Mouse (Mus musculus) layer of hippocampus, postnatal 10 days (tissue): Measurements from ENCODE around the gene Flnb. TPM values are rescaled to one million over a fixed set of nuclear protein-coding genes. Genes with fewer than 3 reads are reported as not detected.

ENCODE experiments used
- DNase-seq, 2 experiments: peaks; one replicate each; pipeline ENCODE4 v3.0.0; 2021; ENCODE audit warnings: low spot score in 2 of 2
- total RNA-seq, 2 experiments: library from RNA; stranded (reverse); gene quantifications; 2 replicates each; pipeline ENCODE4 v1.2.3; 2021

Flnb gene
- total RNA-seq, 2 experiments from 2014 or later = 32.1 to 34.2 TPM

DNA sequence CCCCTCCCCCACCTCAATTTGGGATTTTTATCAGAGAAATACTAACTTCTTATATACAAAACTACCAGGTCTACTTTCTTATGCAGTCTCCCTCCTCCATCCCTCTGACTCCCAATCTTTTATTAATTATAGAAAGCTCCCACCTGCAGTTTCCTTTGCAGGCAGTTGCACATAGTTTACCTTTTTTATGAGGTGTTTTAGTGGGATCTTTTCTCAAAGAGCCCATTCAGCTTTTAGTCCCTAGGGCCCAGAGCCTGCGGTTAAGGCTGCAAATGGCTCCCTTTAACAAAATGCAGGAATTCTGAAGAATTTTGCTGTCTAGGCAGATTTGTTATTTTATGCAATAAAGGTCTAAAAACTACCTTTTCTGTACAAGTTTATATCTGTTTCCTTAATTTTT, 78.9 kb downstream of the Flnb start:
- no peak for DNase-seq

DNA sequence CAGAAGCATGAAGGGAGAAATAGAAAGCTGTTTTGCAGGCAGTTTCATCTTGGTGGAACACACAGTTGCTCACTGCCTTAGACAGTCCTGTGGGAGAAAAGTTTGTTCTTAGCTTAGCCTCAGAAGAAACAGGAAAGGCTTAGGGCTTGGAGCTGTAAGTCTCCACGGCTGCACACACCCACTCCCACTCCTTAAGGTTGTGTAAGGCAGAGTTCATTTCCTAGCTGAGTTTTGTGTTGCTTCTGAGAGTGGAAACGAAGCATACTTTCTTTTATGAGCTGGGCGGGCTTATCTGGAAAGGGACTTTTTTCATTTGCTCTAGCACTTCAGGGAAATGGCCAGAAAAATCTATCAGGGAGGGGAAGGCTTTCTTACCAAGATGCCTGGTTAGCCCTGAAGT, 82.2 kb downstream of the Flnb start:
- DNase-seq = no peak

DNA sequence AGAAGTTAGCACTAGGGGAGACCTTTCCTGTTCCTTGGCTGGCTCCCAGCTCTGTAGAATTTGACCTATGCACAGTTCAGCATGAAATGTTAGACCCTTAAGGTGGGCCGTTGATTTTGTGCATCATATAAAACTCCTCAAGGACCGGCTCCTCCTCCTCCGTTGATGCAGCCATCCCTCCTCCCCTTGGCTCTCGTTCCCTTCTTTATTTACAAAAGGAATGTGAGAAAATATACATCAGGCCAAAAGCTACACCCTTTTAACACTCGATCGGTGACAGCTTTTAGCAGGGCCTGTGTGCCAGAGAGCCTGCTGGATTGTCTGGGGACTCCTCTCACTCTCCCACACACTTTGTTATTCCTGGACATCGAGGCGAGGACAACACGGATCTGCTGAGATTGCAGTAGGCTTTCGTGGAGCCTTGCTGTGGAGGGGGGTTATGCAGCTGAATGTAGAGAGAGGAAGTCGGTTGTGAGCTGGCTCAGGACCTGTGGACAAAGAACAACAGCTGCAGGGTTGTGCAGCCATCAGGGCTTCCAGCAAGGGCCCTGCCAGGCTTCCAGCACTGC, 82.8 kb downstream of the Flnb start:
- no peak for DNase-seq

DNA sequence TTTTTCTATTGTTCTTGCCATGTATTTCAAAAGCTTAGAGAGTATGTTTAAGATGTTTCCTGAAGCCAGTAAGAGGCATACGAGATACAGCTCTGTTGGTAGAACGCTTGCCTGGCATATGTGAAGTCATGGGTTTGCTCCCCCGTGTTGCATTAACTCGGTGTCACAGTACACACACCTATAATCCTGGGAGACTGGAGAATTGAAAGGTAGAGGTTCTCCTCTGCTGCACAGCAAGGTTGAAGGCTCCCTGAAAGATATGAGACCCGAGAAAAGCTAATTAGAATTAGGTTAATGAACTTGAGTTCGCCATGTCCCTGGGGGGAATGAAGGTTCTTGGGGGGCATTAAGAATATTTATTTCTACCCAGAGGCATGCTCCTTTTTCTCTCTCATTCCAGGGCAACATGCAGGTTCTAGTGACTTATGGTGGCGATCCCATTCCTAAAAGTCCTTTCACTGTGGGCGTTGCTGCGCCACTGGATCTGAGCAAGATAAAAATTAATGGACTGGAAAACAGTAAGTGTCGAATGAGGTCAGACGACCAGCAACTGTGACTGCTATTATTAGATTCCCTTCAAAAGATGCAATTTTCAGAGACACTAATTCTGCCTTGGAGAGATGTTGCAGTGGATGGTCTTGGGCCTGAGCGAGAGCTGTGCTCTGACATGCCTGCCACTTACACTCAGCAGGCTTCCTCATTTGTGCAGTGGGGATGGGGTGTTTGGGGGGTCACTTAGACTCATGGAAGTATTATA, 83.9 kb downstream of the Flnb start:
- DNase-seq = no peak

DNA sequence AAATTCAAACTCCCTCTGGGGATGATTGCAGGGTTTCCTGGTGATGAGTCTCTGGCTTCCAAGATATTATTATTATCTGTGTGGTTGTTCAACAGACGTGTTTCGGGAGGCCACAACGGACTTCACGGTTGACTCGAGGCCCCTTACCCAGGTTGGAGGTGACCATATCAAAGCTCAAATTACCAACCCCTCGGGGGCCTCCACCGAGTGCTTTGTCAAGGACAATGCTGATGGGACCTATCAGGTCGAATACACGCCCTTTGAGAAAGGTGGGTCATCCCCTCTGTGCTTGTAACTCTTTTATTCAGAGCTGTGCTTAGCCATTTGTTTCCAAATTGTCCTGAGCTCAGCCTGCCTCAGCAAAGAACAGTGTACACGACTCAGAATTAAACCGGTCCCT, 89.3 kb downstream of the Flnb start:
- DNase-seq = no peak

DNA sequence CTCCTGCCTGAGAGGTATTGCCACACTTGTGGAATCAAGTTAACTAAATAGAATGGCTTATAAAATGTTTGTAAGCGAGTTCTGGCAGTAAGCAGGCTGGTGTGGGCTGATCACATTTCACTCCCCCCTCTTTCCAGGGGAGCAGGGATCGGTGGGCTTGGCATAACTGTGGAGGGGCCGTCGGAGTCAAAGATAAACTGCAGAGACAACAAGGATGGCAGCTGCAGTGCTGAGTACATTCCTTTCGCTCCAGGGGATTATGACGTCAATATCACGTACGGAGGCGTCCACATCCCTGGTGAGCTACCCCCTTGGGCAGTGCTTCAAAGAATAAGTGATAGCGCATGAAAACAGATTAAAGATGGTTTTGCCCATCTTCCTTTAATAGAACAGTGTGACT, 91.7 kb downstream of the Flnb start:
- DNase-seq = no peak

DNA sequence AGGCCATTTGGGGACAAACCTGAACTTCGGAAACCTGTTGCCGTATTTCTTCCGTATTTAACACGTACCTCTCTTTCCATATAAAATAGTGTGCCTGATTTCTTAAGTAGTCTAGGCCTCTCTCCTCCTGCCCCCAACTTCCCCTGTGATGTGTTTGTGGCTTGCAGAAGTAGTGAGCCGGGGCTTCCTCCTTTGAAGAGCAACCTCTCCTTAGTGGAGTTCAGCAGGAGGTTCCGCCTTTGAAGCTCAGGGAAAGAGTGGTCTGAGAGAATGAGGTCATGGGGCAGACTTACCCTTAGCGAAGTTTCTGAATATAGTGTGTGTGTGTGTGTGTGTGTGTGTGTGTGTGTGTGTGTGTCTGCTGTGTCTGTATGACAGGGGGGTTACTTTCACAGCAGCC, 96.1 kb downstream of the Flnb start:
- no peak for DNase-seq

DNA sequence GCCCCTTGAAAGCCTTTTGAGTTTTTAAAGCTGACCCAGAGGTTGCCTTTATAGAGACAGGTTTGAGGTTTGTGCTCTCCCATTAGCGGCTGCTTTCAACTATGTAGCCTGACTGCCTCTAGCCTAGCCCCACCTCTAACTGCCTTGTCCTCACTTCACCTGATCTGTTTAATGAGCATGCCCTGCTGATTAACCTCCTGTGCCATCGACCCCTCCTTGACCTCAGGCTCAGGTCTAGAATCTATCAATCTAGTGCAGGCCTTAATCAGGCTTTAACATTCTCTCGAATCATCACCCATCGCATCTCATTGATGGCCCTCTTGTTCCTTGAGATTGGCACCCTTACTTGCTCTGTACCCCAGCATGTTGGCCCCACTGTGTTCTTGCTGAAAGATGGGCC, 96.7 kb downstream of the Flnb start:
- no peak for DNase-seq

DNA sequence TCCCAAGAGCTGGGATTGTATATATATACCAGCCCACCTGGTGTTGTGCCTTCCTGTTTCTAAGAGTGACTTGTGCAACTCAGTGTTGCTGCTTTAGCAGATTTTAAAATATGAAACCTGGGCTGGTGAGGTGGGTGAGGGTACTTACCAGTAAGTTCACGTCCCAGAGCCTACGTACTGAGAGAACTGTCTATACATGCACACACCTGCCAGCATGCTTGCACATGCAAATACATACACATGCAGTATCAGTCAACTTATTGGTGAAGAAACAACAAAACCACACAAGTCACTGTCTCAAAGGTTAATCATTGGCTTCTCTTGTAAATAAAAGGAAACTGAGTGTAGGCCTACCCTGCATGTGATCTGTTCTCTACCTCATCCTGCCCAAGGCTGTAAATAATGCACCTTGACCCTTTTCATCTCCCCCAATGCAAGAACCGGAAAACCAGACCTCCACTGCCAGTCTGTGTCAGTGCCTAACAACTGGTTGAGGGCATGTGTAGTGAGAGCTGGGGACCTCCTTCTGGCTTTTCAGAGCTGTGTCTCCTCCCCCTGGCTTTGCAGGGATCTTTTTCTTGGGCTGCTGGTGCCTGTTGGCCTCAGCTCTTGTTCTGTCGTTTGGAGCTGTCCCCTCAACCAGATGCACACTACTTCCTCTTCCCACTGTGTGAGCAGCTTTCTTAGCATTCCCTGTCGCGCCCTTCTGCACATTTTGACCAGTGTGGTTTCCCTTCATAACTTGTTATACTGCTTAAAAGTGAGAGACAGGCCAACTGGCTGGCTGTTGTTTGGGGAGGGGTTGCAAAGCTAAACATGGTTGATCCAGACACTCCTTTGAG, 100.6 kb downstream of the Flnb start:
- DNase-seq = no peak

DNA sequence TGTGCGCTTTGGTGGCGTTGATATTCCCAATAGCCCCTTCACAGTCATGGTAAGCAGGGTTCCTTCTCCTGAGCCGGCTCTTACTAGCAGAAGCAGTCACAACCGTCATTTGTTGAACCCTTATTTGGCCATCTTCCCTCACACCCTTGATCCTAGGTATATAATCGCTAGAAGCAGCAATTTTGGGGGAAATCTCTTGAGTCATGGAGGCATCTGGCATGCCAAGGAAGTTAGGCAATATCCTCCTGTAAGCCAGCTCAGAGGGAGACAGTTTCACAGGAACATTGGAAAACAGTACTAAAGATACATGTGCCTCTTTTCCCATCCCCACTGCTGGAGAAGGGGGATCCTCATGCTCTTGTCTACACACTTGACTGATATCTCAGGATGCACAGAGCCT, 101.6 kb downstream of the Flnb start:
- no peak for DNase-seq

DNA sequence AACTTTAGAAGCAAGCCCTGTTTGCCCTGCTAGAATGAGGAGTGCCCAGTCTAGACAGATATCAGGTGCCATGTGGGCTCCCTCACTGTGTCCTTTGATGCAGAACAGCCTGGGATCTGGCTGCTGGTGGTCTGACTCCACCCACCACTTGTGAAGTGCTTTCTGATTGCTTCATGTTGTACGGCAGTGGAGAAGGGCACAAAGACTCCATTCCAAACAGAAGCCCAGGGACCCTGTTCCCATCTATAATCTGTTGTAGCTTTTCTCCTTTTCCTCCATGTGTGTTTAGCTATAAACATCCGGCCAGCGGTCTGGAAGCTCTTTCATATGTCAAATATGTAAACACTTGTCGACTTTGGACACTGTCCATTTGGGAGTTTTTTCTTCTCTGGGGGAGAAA, 102.2 kb downstream of the Flnb start:
- no peak for DNase-seq

DNA sequence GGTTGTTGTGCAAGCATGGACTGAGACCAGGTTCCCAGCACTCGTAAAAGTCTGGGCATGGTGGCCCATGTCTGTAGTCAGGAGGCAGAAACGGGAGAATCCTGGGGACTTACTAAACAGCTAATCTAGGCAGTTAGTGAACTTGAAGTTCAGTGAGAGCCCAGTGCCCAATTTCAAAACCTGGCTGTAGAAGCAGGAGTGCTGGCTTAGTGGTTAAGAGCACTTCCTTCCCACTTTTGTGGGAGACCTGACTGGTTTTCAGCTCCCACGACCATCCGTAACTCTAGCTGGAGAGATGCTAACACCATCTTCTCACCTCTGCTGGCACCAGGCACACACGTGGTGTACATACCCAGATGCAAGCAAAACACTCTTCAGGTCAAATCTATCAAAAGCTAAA, 103.7 kb downstream of the Flnb start:
- DNase-seq = no peak

DNA sequence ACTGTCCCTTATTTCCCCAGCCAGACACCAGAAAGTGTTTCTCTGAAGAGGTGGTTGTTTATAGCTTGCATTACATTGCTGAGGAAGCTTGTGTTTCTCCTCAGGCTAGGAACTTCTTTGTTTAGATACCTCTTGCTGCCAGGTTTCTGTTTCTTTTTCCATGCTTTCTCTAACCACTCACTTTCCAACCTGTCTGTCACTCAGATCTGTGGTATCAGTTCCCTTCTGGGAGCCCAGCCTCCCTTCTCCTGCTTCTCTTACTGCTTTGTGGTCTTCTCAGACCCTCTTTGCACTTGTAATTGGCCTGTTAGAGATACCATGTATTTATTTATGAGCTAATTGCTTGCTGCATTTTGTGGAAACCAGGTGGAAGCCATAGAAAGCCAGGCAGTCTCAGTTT, 105.9 kb downstream of the Flnb start:
- DNase-seq = no peak

DNA sequence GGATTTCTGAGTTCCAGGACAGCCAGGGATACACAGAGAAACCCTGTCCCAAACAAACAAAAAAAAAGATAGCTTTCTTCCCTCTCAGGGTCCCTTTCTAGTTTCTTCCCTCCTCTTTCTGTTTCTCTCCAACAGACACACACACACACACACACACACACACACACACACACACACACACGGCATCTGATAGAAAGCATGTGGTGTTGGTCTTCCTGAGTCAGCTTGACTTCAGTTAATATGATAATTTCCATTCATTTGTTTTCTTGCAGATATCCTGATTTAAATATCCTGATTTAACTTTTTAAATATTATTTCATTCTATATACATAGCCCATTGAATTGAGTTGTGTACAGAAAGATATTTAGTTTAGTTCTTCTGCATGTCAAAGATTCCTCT, 110.6 kb downstream of the Flnb start:
- no peak for DNase-seq

DNA sequence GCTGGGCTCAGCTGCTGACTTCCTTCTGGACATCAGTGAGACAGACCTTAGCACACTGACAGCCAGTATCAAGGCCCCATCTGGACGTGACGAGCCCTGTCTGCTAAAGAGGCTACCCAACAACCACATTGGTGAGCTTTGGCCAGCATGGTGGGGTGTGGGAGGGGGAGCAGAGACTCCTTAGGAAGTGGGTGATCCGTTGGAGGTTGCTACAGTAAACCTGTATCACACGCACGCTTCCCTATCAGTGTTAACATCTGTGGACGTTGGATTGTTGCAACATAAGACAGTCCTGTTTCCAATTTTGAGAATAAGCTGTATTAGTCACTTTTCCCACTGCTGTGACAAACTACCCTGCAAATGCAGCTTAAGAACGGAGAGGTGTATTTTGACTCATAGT, 111.3 kb downstream of the Flnb start:
- DNase-seq = no peak

DNA sequence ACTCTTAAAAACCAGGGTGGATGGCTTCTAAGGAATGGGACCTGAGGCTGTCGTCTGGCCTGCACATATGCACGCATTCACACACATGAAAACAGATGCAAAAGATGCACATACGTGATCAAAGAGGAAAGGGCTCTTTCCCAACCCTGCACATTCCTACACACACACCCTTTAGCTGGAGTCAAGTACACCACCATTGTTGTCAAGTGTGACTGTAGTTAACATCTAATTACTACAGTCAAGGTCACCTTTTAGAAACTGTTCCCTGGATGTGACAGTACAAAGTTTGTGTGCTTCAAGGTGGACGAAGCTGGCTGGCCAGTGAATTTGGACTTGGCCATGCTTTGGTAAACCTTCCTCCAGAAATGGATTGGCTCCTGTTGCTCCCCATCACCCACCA, 114.4 kb downstream of the Flnb start:
- DNase-seq = no peak

DNA sequence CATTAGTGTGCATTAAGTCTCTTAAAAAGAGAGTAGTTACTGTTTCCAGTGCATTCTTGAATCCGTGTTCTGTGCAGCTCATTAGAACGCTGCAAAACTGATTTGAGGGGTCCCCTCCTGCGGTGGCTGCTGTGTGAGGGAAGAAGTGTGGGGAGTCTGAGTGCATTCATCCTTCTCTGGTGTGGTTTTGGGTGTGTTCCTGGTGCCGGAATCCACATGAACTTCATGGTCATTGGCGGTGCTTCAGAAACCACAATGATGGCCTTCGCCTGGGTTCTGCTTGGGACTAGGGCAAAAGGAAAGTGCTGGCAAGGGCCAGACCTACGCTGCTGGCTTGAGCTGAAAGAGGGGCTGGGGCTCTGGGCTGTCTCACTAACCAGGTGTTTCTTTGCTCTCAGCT, 116.4 kb downstream of the Flnb start:
- DNase-seq = no peak

DNA sequence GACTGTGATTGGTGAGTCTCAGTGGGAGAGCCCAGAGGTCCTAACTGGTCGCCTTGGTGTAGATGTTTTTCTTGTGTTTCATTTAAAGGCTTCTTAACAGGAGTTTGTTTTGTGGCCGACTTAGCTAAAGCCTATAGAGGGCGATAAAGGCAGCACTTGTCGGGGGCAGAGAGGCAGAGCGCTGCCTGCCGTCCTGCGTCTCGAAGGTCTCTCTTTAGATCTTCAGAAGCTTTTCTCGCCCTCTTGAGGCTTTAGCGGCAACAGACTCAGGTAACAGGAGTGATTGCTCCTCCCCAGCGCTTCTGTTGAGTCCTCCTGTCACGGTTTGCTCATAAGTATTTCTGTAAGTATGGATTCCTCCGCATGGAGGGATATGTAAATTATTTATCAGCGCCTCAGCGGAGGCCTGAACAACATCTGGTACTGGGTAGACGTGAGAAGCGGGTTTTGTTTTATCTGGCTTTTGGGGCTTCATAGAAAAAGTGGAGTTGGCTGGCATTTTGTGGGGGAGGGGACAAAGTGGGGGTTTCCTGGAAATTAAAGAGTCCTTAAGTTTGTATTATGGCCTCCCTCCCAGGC, 119.4 kb downstream of the Flnb start:
- DNase-seq = peak in 1 of 2 experiments; percentile 32

DNA sequence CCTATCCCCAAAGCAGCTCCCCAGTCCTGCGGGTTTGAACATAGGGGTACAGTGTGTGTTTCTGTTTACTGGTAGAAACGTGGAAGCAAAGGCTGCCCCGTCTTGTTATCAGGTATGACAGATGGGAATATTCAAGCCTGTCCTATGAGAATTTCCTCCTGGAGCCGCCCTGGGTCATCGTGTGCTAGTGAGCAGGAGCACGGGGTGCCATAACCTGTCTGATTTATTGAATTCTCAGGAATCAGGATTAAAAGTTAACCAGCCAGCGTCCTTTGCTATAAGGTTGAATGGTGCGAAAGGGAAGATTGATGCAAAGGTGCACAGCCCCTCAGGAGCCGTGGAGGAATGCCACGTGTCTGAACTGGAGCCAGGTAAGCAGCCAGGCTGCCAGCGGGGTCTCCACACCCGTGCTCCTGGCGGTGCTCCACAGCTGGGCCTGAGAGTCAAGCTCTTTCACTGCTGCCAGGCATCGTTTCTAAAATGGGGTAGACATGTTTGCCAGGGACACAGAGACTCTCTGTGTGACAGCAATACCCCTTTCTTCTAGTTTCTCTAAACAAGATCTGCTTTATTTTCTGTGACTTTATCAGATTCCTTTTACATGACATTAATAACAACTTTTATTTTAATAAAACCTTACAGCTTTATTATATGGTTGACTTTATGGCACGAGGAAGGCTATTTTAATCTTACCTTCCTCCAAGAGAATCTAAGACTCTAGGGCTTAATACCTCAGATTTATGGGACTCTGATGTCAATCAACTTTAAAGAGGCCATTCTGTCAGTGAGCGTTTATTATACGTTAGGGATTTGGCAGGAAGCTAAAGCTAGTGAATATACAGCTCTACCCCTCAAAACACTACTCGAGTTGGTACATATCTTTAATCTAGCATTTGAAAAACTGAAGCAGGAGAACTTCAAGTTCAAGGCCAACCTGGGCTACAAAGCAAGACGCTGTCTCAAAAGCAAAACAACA, 121.3 kb downstream of the Flnb start:
- DNase-seq = peak; percentile 38 to 53

DNA sequence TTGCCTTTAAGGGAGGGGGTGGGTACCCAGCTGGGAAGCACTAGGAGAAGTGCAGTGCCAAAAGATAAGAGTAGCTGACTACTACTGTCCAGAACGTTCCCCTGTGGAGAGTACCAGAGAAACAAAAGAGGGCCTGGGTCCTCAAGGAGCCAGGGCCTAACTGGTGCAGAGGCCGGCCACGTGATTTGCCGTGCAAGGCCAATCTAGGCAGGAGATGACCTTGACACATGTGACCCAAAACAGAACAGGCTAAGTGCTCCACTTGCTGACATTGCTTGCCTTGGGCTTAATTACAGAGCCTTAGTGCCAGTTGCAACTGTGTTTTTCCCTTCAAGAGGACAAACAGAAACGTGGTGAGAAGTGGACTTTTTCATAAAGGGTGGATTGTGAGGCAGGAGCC, 123.7 kb downstream of the Flnb start:
- no peak for DNase-seq
